Mouse (Mus musculus) embryonic fibroblast, embryonic 13.5 days (primary cell): ENCODE results near the gene Rem2. TPM values are rescaled to one million over a fixed set of nuclear protein-coding genes. Genes with fewer than 3 reads are reported as not detected.
A peak's percentile ranks its signal among the peaks of the same experiment; 100 is the strongest.

ENCODE experiments used
- H3K27ac ChIP-seq: 2 replicates; pipeline ENCODE4 v1.5.1; 2012; ENCODE audit warnings: low read length, control low read depth, inconsistent platforms; ENCODE audit not compliant: insufficient read depth
- H3K4me1 ChIP-seq: 2 replicates; pipeline ENCODE4 v1.6.1; 2011; ENCODE audit warnings: low read length; ENCODE audit not compliant: control insufficient read depth, insufficient read depth
- H3K4me3 ChIP-seq: 2 replicates; pipeline ENCODE4 v1.5.1; 2011; ENCODE audit warnings: mild to moderate bottlenecking, control low read depth, low read length; ENCODE audit not compliant: insufficient read depth
- CTCF ChIP-seq: IDR thresholded peaks from 2 replicates; pipeline ENCODE4 v1.5.1; 2011; ENCODE audit warnings: mild to moderate bottlenecking, control low read depth, low read length, moderate library complexity, borderline replicate concordance; ENCODE audit not compliant: insufficient read depth
- POLR2A ChIP-seq: IDR thresholded peaks from 2 replicates; pipeline ENCODE4 v1.6.1; 2011; ENCODE audit warnings: low read depth, mild to moderate bottlenecking, control low read depth, low read length, moderate library complexity
- polyA plus RNA-seq: library from polyadenylated mRNA; stranded (reverse); fragments of >200 nt; gene quantifications from 2 replicates; pipeline ENCODE4 v1.2.4, GENCODE M21; 2011; ENCODE audit warnings: low read depth; ENCODE audit not compliant: missing spikeins, insufficient read length

Gene Rem2
- polyA plus RNA-seq: 0.94 TPM in 1 of 2 replicates, not detected in the other

DNA sequence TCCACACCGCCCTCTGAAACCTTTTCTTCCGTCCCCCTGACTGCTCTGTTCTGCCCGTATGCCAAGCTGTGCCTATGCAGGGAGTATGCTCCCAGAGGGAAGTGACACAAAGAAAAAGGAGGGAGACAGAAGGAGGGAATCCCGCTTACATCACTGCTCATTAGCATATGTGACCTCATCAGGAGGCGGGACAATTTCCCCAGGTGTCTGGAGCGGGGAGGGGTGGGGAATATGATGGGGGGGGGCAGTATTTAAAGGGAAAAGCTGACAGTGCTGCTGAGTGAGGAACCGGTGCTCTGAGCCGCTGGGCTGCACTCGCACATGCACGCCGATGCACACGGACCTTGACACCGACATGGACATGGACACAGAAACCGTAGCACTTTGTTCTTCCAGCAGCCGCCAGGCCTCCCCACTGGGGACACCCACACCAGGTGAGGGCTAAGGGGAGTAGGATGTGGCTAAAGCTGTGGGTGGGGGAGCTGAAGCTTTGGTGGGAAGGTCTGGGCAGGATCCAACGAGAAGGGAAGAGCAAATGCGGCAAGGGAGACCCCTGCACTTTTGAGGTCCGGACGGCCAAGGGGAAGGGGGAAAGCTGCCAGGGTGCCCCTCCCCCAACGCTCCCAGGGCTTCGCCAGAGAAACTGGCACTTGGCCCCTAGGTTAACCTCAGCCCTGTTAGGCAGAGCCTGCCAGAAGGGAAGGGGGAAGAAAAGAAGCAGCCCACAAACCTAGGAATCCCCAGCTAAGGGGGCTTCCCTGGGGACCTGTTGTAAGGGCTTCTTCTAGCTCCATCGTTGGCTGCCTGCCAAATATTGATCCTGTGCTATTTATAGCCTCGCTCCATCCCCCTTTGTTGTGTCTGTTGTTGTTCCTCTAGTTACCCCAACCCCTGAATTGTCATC, at the start of gene Rem2:
Rem2 (plus strand) TSS at position 160 of the 904 bp plus-strand sequence.
- Histone ChIP-seq H3K4me3 (no peak within 1 kb of the TSS; the same call in 1 of the 2 replicates), H3K27ac (no peak within 1 kb of the TSS), H3K4me1 (peaks cover 4% of the 10 kb centered on the region; the same call in 1 of the 2 replicates)
- TF ChIP-seq CTCF (no peak), POLR2A (no peak)

DNA sequence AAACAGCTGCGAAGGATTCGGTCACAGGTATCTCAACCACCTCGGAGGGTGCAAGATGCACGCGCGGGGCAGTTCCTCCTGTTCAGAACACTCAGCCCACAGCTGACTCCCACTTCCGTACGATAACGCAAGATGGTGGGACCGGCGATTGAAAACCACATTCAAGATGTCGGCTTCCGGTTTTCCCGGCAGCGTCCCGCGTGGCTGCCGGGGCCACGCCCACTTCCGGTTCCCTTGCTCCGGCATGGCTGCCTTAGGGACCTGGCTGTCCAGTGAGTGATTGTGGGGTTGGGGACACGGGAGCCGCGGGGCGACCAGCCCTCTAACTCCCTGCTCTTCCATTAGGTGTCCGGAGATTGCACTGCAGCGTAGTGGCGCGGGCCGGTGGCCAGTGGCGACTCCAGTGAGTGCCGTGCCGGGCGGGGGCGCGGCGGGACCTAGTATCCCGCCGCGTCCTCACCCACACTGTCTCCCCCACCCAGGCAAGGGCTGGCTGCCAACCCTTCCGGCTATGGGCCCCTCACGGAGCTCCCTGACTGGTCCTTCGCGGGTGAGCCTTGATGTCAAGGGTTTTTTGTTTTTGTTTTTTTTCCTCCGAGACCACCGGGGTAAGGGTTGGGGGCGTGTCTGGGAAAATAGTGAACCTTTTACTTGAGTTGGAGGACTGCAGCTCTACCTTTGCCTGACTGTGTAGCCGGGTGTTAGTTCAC, 49.1 kb upstream of the Rem2 start, which contains the start of gene Mrpl52:
Mrpl52 (plus strand) TSS at position 221 of the 710 bp plus-strand sequence.
- Histone ChIP-seq H3K4me1 (peaks cover 16% of the 10 kb centered on the region), H3K4me3 (peak within 1 kb of the TSS; percentile 87), H3K27ac (peak within 1 kb of the TSS; percentile 94)
- TF ChIP-seq CTCF: no peak
- peak; percentile 85 for TF ChIP-seq POLR2A

DNA sequence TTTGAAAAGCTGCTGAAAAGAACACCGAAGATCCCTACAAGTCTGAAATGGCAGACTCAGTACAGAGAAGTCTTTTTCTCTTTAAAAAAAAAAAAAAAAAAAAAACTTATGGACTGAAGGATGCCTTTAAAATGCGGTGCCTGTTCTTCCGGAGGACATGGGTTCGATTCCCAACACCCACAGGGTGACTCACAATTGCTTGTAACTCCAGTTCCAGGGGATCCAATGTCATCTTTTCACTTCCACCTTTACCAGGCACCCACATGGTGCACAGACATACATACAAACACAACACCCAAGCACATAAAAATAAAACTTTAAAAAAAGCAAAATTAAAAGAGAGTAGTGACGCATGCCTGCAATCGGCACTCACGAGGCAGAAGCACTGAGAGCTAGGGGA, 48.2 kb upstream of the Rem2 start:
- peak overlapping the region; percentile 76; the same call in 1 of the 2 replicates for H3K27ac ChIP-seq
- H3K4me3 ChIP-seq: peak overlapping the region; percentile 87; the same call in 1 of the 2 replicates
- peaks cover 16% of the 10 kb centered on the region for H3K4me1 ChIP-seq
- TF ChIP-seq POLR2A: no peak
- TF ChIP-seq CTCF: no peak

DNA sequence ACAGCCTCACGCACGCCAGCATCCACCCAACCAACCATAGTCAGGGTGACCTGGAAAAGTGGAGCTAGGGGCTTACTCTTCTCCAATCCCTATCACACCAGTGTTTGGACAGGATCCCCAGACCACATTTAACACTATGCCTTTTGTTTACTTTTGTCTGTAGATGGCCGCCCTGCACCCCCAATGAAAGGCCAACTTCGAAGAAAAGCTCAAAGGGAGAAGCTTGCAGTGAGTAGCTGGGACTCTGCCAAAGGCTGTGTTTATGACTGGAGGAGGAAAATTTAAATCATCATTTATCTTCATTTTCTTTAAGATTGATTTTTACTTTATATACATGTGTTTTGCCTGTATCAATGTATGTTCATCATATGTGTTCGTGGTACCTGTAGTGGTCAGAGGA, 47.5 kb upstream of the Rem2 start:
- H3K4me3 ChIP-seq: no peak overlapping the region
- TF ChIP-seq POLR2A (no peak; the same call in 1 of the 2 replicates), CTCF (no peak)

DNA sequence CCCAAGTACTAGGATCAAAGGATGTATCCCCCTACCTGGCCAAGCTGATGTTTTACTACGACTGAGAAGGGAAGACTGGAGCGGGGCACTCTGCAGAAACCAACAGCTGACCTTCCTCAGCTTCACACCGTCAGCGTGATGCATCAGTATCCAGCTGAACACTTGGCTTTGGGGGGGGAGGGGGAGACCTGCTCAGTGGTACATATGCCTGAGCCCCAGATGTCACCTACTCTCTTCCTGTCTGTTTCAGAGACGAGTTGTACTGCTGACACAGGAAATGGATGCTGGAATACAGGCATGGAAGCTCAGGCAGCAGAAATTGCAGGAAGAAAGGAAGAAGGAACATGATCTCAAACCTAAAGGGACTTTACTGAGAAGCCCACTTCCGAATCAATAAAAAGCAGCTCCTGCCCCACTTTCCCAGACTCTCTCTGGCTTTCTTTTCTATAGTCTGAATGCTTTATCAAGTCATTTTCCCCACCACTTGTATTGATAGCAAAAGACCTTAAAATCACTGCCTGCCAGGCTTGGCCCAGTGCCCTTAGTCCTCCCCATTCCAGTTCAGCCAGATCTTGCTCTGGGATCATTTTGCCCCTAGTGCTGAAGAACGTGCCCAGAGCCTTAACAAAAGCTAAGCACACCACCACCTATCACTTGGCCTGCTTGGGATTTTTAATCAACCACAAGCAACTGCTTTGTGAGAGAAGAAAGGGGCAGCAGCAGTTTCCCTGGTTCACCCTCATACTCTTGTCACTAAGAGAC, 46.4 kb upstream of the Rem2 start:
- TF ChIP-seq POLR2A: no peak
- no peak for TF ChIP-seq CTCF
- Histone ChIP-seq H3K4me1 (peaks cover 23% of the 10 kb centered on the region), H3K4me3 (no peak overlapping the region), H3K27ac (peak overlapping the region; percentile 89)

More for the DNA sequence above, 47.5 kb upstream of the Rem2 start:
- H3K4me1 ChIP-seq: peaks cover 16% of the 10 kb centered on the region
- H3K27ac ChIP-seq: no peak overlapping the region

DNA sequence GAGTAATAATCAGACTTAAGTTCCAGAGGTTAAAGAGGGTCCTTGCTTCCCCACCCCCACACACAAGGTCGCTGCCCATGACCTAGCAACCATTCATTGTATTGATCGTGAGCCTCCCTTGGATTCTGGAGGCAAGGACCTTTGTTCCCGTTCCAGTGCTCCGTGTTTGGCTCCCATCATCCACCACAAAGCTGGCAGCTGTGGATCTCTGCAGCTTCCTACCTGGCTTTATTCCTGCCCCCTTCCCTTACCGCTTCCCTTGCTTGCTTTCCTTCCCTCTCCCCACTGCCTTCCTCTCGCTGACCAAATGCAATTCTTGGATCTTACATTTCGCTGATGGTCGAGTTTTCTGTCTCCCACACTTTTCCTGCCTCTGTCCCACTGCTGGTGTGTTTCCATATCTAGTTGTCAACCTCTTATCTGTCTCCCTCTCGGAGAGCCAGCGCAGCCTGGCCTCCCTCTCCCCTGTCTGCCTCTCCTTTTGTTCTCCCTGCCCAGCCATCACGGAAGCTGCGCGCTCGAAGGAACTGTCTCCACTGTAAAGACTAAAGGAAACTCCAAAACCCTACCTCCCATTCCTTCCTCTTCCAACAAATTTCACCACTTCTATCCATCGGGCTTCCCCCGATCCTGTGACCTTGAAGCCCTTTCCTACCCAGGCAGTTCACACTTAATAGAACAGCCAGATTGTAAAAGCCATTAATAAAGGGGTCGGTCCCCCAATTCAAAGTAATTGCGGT, 45.3 kb upstream of the Rem2 start:
- Histone ChIP-seq H3K27ac (peak overlapping the region; percentile 89), H3K4me1 (peaks cover 29% of the 10 kb centered on the region), H3K4me3 (peak overlapping the region; percentile 68)
- no peak for TF ChIP-seq CTCF
- TF ChIP-seq POLR2A: peak; percentile 41; the same call in 1 of the 2 replicates

DNA sequence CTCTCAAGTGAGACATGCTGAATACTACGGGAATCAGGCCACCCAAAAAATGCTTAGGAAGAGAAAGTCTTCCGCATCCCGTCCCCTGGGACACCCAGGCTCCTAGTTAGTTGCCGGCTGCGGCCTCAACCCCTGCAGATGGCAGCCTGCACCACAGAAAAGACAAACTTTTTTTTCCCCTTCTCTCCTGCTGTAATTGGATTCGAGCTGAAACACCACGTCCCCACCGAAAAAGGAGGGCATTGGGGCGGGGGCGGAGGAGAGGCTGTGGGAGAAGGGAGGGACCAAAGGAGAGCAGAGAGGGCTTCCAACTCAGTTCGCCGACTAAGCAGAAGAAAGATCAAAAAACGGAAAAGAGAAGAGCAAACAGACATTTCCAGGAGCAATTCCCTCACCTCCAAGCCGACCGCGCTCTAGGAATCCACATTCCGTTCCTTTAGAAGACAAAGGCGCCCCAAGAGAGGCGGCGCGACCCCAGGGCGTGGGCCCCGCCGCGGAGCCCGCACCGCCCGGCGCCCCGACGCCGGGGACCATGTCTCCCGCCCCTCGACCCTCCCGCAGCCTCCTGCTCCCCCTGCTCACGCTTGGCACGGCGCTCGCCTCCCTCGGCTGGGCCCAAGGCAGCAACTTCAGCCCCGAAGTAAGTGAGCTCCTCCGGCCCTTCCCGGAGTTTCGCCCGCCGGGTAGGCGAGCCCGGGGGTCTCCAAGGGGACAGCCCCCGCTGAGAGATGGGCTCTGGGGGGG, 44.4 kb upstream of the Rem2 start, which contains the start of gene Mmp14:
Mmp14 (plus strand) TSS at position 279 of the 744 bp plus-strand sequence.
- peak within 1 kb of the TSS; percentile 97 for H3K27ac ChIP-seq
- peak within 1 kb of the TSS; percentile 68 for H3K4me3 ChIP-seq
- TF ChIP-seq POLR2A: peak; percentile 83
- TF ChIP-seq CTCF: no peak
- H3K4me1 ChIP-seq: peaks cover 33% of the 10 kb centered on the region
